Mouse (Mus musculus): ENCODE results near the gene Asic2. TPM values are rescaled to one million over a fixed set of nuclear protein-coding genes. Genes with fewer than 3 reads are reported as not detected.

Gene Asic2
- total and polyA plus RNA-seq, 3 experiments, result not detected

DNA sequence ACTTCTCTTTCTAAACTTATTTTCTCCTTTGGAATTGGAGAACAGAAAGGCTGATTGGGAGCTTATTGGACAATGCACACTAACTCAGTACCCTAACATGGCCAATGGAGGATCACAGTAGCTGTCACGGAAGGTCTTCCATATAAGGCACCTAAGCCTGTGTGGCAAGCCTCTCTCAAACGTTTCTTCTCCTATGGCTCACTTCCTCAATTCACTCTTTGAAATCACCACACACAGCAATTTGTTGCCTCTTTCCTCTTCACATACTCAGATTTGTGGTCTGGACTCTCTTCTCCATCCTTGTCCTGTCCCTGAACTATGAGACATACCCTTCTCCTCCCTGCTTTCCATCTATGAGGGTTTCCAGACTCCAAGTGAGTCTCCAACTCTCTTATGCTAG, 36.6 kb upstream of the Asic2 start:
- no peaks in the 10 kb centered on the region for H3K27me3 ChIP-seq (ENCODE audit: control insufficient read depth in 1 of 2, insufficient read depth in 2 of 2, low read length in 2 of 2)
- H3K79me2 ChIP-seq (ENCODE audit: control insufficient read depth, insufficient read depth, low read length, poor library complexity), result no peaks in the 10 kb centered on the region
- no peak for DNase-seq (ENCODE audit: low read depth, low spot score)
- no peak overlapping the region for H3K27ac ChIP-seq (ENCODE audit: control insufficient read depth, low read depth, low read length)
- no peaks in the 10 kb centered on the region for H3K36me3 ChIP-seq (ENCODE audit: control insufficient read depth in 1 of 2, insufficient read depth in 2 of 2, low read length in 2 of 2)
- H3K4me3 ChIP-seq (ENCODE audit: control insufficient read depth in 1 of 2, insufficient read depth in 1 of 2, low read depth in 2 of 2, low read length in 2 of 2), result no peak overlapping the region
- no peak overlapping the region for H3K9ac ChIP-seq (ENCODE audit: control insufficient read depth, low read depth, low read length, poor library complexity, severe bottlenecking)
- no peaks in the 10 kb centered on the region for H3K4me1 ChIP-seq (ENCODE audit: control insufficient read depth in 1 of 2, insufficient read depth in 2 of 2, low read length in 2 of 2)
- no peaks in the 10 kb centered on the region for H3K9me3 ChIP-seq (replicated peaks; ENCODE audit: insufficient read depth, low read length)
- no peak for TF ChIP-seq ZKSCAN1 (IDR thresholded peaks at IDR 0.05; ENCODE audit: low read depth, low read length)
- TF ChIP-seq ZMIZ1 (IDR thresholded peaks at IDR 0.05; ENCODE audit: low read depth, low read length), result no peak
- no peak for TF ChIP-seq RAD21 (IDR thresholded peaks at IDR 0.05; ENCODE audit: low read depth, low read length)
- no peak for TF ChIP-seq SIN3A (IDR thresholded peaks at IDR 0.05; ENCODE audit: low read length)
- TF ChIP-seq GABPA (IDR thresholded peaks at IDR 0.05; ENCODE audit: low read depth, low read length), result no peak
- TF ChIP-seq MAZ (IDR thresholded peaks at IDR 0.05; ENCODE audit: low read depth, low read length), result no peak
- TF ChIP-seq MAX (IDR thresholded peaks at IDR 0.05; ENCODE audit: low read length), result no peak
- no peak for TF ChIP-seq GATA1 (IDR thresholded peaks at IDR 0.05; ENCODE audit: low read depth, low read length)
- no peak for TF ChIP-seq MXI1 (IDR thresholded peaks at IDR 0.05; ENCODE audit: low read depth, low read length)
- no peak for TF ChIP-seq POLR2A (IDR thresholded peaks at IDR 0.05; ENCODE audit: control insufficient read depth in 1 of 2, insufficient read depth in 1 of 2, low read depth in 1 of 2, low read length in 2 of 2, poor library complexity in 1 of 2)
- no peak for TF ChIP-seq SMC3 (IDR thresholded peaks at IDR 0.05; ENCODE audit: low read depth, low read length)

- Histone ChIP-seq H3K4me1 (ENCODE audit: control insufficient read depth in 1 of 2, insufficient read depth in 2 of 2, low read length in 2 of 2) (no peaks in the 10 kb centered on the region), H3K9me3 (replicated peaks; ENCODE audit: insufficient read depth, low read length) (no peaks in the 10 kb centered on the region)
- TF ChIP-seq MAFK (IDR thresholded peaks at IDR 0.05; ENCODE audit: borderline replicate concordance, low read depth, low read length) (no peak), MEF2A (IDR thresholded peaks at IDR 0.05; ENCODE audit: extremely low read depth, insufficient replicate concordance, low read depth, low read length, poor library complexity, severe bottlenecking) (no peak), POLR2AphosphoS5 (IDR thresholded peaks at IDR 0.05; ENCODE audit: borderline replicate concordance, low read depth, low read length) (no peak), NRF1 (IDR thresholded peaks at IDR 0.05; ENCODE audit: insufficient read depth, low read depth, low read length, poor library complexity, severe bottlenecking) (no peak), SMC3 (IDR thresholded peaks at IDR 0.05; ENCODE audit: low read depth, low read length) (no peak), CHD1 (IDR thresholded peaks at IDR 0.05; ENCODE audit: low read depth, low read length) (no peak), POLR2A (IDR thresholded peaks at IDR 0.05; ENCODE audit: control insufficient read depth in 1 of 2, insufficient read depth in 1 of 2, low read depth in 1 of 2, low read length in 2 of 2, poor library complexity in 1 of 2) (no peak), USF2 (IDR thresholded peaks at IDR 0.05; ENCODE audit: borderline replicate concordance in 1 of 2, insufficient read depth in 1 of 2, low read depth in 1 of 2, low read length in 2 of 2) (no peak)
These were observed 32.3 kb upstream of the Asic2 start for GRCm38 (mm10) chr11:82000581-82000980.

More at GRCm38 (mm10) chr11:82000581-82000980, 32.3 kb upstream of the Asic2 start:
- no peak overlapping the region for H3K27ac ChIP-seq (ENCODE audit: control insufficient read depth, low read depth, low read length)
- no peak overlapping the region for H3K4me3 ChIP-seq (ENCODE audit: control insufficient read depth in 1 of 2, insufficient read depth in 1 of 2, low read depth in 2 of 2, low read length in 2 of 2)
- DNase-seq (ENCODE audit: low read depth, low spot score), result no peak
- H3K9ac ChIP-seq (ENCODE audit: control insufficient read depth, low read depth, low read length, poor library complexity, severe bottlenecking), result no peak overlapping the region
- H3K27me3 ChIP-seq (ENCODE audit: control insufficient read depth in 1 of 2, insufficient read depth in 2 of 2, low read length in 2 of 2), result no peaks in the 10 kb centered on the region
- no peaks in the 10 kb centered on the region for H3K36me3 ChIP-seq (ENCODE audit: control insufficient read depth in 1 of 2, insufficient read depth in 2 of 2, low read length in 2 of 2)
- H3K79me2 ChIP-seq (ENCODE audit: control insufficient read depth, insufficient read depth, low read length, poor library complexity), result no peaks in the 10 kb centered on the region
